Mouse (Mus musculus) adrenal gland, postnatal 10 days (tissue): ENCODE results near the gene Enpp3. TPM values are rescaled to one million over a fixed set of nuclear protein-coding genes. Genes with fewer than 3 reads are reported as not detected.
"Not testable (repeated sequence)": the region's sequence is repeated elsewhere in the genome, so short reads cannot be mapped to it uniquely, and the experiment has no call there.

Source experiments
- DNase-seq: peaks from one replicate; pipeline ENCODE4 v3.0.0; 2021; ENCODE audit warnings: mixed read lengths
- total RNA-seq, 2 experiments: library from RNA; stranded (reverse); gene quantifications; 2 replicates each; pipeline ENCODE4 v1.2.3; 2021

Enpp3 gene
- total RNA-seq, 2 experiments from 2014 or later: 9.5 to 12.0 TPM

DNA sequence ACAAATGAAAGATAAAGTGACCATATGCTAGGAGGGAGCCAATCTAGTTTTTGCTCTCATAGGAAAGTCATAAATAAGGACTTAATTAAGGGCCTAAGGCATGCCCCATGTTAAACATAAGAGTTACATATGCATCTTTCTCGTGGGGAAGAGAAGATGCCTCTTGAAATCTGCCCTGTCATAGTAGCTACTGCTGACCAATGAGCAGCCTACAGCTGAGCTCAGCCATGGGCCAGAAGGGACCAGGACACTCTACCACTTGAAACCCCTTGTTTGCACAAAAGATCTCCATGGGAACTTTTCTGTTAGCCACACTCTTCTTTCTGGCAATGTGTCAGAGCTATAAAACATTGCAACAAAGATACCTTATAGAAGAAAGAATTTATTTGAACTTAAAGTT is 19.4 kb downstream of the Enpp3 start:
- no peak for DNase-seq

DNA sequence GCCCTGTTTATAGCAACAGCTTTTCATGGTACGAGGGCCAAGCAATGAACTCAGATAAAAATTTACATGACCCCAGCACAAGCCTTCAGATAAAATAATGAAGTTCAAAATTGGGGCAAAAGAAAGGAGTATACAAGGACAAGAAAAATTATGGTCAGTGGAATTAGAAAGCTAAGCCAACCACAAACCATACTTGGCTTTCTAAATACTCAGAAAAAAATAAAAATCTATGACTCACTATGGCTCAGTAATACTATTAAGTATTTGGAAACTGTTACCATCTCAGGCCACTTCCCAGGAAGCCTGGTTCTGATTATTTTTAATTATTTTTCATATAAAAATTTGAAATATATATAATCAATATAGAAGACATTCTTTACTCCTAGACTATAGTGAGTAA is 19.8 kb downstream of the Enpp3 start:
- no peak for DNase-seq

DNA sequence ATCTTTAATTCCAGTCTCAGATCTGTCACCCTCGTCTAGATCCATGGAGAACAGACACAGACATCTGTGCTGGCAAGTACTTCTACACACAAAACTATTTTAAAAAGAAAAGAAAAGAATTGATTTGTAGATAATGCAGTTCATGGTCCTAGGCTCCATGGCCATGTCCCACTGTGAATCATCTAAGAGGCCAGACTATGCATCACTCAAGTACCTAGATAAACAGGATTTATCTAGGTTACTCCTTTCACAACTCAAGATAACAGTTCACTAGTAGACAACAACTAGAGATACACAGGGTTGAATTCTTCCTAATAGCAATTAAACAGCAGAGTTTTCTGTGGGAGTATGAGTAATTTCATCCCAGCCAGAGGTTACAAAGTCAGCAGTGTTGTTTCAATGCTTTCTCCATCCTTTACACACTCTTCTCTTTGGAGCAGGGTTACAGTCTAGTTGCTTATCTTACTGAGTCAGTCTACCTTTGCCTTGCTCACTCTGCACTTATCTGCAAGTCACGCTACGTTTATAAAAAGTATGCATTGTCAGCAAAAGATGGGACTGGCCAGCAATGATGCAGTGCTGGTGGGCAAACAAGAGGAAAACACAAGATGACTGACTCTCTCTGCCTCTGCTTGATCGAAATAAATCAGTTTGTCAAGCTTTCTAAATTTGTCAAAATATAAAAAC is 20.5 kb downstream of the Enpp3 start:
- DNase-seq: no peak

DNA sequence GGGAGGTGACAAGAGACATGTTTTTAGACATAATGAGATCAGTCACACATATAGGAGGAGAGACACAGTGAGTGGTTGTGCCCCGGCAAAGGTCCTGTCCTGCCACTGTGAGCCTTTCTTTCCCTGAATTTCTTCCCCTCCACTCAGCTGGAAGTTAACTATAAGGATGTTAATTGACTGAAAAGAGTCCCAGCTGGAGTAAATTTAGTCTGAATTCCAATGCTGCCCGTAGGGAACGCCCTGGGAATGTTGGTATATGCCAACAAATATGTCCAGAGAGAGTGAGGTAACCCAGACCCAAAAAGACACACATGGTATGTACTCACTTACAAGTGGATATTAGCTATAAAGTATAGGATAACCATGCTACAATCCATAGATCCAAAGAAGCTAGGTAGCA is 23.1 kb downstream of the Enpp3 start:
- no peak for DNase-seq

DNA sequence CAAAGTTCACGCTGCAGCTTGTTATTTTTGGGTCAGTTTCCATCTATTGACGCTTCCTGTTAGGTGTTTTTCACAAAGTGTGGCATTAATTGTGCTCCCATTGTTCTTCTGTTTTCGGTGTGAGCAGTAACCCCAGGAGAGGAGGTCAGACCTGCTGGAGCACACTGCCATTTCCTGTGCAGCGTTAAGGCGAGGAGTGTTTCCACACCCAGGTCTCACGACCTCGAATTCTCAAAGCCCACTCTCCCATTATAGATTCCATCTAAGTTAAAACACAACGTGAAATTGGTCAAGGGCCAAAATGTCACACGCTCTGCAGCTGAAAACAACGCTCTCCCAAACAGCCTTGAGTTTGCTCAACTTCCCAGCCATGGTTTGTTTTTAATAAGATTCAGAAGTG is 32.0 kb downstream of the Enpp3 start:
- DNase-seq: no peak

DNA sequence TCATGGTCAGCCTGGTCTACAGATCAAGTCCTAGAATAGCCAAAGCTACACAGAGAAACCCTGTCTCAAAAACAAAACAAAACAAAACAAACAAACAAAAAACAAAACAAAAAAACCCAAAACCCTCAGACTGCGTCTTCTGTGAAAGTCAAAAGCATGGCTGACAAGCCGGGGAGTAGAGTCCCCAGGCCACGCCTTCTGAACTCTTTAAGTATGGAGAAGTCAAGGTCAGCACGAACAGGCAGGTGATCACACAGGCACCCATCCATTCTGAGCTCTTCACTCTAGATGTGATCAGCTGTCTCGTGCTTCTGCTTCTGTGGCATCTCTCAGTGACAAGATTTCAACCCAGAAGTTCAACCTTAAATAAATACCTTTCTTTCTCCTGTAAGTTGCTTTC is 35.9 kb downstream of the Enpp3 start:
- DNase-seq: no peak

DNA sequence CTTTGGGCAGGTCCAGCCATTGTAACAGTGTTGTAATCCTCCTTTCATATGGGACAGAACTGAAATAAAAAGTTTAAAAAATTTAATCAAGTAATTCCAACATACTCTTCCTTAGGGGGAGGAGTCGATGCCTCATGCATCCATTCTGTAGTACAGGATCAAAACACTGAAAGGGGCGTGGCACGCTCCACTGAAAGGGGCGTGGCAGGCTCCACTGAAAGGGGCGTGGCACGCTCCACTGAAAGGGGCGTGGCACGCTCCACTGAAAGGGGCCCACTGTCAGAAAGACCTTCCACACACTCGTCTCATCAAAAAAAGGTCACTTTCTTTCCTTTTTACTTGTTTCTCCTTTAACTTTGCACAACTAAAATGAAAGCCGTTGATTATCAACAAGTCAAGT is 36.7 kb downstream of the Enpp3 start:
- DNase-seq: no peak

DNA sequence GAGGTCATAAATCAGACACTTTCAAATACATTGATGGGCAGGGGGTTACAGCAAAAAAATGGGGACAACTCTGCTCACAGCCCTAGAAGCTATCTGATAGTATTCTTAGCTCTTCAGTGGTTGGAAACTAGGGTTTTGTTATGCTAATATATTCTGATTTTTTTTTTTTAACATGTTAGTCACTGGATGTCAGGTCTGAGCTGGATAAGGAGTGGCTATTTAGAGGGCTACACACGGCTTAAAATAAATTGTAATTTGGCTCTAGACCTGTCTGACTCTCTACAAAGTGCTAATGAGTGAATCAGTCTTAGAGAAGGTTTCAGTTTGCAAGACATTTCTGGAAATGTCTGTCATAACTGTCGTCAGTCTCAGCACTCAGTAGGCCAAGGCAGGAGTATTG is 37.5 kb downstream of the Enpp3 start:
- DNase-seq: no peak

DNA sequence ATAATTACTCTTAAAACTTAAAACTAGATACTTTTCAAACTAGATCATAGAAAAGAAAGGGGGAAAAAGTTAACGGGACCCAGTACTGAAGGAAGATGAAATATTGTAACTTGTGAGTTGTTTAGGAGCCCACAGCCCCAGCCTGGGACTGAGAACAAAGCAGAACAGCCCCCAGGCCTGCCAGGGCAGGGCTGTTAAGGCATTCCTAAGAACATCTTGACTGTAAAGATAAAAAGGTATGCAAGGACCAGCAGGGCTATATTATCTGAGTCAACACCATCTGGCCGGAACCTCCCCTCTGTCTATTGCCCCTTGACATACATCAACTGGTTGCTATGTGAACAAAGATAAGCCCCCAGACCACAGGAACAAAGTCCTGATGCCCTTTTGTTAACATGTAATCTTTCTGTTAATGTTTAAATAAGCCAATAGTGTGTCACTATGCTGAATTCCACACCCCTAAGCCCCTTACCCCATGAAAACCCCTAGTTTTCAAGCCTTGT is 39.8 kb downstream of the Enpp3 start:
- DNase-seq: not testable (repeated sequence)

DNA sequence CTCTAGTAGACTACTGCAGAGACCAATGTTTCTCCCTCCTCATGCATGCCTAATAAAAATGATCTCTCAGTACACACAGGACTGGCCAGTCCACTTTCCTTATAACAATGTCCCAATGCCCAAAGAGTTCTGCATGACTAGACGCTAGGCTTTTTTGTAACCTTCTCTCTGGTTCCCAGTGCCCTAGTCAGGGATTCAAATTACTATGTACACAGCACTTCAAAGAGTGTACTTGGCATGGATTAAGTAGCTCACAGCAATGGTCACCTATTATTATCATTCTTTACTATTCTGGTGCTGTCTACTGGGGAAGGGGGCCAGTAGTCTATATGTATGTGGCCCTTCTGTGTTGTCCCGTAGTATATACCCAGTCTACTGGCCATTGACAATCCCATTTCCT is 40.8 kb downstream of the Enpp3 start:
- DNase-seq: no peak

DNA sequence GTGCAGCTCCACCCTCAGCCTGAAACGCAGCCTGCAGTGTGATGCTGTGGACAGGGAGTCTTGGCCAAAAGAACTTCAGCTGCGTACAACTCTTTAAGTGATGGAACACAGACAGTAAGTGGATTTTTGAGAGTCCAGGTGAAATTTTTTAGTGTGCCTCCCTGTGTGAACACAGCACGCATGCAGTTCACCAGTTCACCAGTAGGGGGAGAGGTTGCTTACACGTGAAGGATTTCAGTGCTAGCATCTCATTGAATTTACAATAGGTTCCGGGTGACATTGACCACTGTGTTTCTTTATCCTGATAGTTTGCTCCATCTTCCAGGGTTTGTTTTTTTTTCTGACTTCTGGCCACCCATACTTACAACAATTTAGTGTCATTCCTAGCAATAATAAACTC is 45.4 kb downstream of the Enpp3 start:
- DNase-seq: peak; percentile 84

DNA sequence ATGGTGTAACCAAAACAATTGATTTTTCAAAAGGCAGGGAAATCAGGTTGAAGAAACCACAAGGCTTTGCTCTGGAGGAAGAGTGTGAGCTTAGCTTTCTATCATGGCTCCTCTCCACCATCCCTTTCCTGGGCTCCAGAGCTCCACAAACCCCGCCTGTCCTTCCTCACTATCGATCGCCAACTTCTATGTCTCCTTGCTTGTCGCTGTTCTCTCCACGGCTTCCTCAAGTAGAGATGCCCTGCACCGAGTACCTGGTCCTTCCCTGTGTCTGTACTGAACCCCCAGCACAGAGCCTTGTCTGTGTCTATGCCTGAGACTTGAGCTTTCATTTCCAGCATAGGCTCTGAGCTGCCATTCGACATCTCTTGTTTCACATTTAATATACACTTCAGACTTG is 49.9 kb downstream of the Enpp3 start:
- DNase-seq: no peak

DNA sequence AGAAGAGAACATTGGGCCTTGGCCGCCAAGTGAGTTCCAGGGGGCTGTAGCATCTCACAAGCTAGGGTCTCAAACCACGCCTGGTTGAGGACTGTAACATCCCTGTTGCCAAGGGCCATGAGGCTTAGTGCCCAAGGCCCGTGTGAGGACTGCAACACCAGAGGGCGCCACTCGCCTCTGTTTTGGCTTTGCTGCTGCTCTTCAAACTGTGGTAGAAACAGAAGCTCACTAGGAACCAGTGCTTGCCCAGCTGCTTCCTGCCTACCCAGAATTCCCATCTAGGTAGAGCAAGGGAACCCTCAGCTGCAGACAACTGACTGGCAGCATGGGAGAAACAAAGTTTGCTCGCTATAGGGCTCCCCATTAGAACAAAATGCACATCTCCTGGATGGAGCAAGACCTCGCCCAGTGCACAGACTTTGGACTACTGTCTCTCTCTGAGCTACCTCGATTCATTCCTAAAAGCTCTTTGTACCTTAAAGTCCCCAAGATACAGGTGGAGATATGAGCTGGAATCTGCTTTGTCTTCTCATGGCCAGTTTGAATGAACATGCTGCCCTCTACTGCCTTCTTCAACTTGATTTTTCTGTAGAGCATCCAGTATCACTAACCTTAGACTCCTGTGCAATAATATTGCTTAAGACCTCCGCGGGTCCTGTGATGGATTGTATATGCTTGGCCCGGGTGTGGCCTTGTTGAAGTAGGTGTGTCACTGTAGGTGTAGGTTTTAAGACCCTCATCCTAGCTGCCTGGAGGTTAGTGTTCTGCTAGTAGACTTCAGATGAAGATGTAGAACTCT is 52.7 kb downstream of the Enpp3 start:
- DNase-seq: peak; percentile 68

DNA sequence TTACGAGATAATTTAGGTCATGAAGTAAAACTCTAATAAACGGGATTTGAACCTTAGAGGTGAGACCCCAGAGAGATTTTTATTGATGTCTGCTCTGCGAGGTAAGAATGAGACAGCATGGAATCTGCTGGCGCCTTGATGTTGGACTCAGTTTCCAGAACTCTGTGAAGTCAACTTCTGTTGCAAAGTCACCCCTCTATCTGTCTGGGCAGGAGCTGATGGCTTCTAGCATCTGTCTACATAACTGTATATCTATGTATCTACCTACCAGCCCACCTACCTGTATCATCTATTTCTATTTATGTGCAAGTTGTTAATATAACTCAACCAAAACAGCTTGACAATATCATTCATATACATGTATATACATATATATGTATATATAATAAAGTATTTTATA is 57.3 kb downstream of the Enpp3 start:
- no peak for DNase-seq

DNA sequence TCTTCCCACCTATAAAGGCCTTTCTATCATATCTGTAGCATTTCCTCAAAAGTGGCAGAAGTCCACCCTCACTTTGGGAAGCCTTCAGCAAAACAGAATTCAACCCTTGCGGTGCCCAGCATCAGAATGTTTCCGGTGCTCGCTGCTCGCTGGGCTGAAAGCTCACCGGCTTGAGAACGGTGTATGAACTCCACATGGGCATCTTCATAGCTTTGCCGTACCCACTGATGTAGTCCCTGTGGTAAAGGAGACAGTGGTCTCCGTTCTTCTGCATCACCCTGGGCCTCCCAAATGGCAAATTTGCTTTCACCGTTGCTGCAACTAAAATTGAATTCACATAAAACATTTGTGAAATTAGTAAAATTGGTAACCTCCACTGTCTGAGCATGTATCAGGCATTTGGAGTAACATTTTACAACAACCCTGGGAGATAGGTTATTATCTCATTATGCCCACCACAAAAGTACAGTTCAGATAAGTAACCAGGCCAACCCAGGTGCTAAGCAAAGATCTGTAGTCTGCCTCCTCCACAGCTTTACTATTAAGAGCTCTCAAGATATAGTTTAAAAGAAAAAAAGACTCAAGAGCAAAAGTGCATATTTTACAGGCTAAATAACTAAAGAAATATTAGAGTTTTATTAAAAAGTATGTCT is 57.9 kb downstream of the Enpp3 start:
- DNase-seq: no peak

DNA sequence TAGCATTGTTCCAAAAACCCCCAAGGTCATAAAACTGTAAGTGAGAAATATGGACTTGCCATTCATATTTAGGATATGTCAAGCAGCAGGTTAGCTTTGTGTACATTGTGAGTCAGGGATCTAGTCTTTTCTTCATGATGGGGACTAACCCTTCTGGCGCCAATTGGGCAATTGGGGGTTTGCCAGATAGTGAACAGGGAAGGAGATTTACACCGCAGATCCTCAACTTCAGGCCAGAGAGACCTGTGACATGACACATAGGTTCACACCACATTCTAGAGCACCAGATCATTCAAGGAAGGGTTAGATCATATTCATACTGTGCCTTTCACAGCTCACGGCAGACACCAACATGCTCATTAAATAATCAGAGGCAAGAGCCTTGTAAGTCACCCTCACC is 58.7 kb downstream of the Enpp3 start:
- DNase-seq: no peak

DNA sequence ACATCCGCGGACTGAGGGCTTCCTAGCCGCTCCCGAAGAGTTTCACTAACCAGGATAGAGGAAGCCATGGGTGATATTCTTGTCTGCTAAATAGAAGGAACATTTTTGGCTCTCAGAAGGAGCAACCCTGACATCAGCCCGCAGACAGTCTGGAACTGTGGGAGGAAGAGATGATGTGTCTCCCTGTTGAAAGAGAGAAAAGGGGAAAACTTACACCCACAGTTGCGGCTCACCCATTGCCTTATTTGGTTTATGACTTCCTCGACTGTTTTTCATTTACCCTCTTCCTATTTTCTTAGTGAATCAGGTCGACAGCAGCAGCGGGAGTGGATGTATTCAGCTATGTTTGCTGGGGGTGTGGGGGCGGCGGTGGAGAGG is 64.0 kb downstream of the Enpp3 start:
- DNase-seq: no peak

DNA sequence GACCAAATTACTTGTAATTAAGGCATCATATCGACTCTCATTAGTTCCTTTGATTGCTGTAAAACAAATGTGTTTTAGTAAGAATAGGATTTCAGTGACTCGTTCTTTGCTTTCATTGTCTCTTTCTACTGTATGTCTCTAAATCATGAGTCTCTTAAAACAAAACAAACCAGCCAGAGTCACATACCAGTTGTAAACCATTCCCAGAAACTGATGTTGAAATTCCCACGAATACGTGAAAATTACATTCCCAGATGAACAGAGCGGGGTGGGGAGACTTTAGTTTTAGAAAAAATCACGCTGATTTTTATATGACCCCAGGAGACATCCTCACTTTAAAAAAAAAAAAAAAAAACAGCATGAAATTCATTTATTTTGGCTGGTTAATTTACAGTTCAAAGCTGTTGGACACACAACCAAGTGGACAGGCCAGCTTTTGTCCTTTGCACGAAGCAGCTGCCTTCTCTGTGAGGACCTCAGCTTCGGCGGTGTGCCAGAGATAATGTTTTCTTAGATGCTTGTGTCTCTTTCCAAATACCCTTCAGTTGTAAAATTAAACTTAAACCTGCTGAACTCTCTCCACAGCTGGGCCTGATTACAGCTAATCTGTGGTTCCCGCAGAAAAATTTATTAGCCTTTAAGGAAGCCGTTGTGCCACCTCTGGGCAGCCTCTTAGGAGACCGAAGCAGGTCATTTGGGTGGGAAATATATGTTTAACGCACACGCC is 64.5 kb downstream of the Enpp3 start:
- DNase-seq: peak; percentile 16

DNA sequence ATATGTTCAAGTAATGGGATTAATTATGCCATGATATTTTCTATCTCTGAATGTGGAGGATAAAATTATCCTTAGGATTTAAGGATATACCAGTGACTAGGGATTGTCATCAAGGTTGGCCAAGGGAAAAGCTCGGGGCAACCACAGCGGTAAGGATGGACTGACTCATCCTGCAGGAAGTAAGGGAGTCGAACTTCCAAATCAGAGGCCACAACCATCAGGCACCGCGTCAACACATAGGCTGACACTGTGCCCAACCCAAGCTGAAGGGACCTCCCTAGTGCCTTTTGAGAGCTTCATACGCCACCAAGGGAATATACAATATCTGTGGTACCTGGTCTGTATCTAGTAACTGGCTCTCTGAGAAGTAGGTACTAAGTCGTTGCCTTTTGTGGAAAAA is 73.1 kb downstream of the Enpp3 start:
- DNase-seq: no peak

DNA sequence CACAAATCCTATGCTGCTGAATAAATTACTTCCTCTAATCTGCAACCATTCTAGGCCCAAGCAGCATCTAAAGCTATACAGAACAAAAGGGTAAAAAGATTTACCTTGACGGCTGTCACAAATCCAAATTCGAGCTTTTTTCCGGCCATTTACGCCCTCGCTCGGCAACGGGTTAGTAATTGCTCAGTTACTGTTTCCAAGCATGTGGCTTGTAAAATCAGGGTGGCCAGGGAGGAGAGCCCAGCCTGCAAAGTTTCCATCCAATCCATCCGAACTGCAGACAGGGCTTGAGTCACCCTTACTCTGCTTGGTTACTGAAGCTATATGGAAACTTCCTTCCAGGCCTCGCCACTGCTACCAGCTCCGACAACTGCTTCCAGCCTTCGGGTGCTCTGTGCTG is 74.9 kb downstream of the Enpp3 start:
- no peak for DNase-seq

DNA sequence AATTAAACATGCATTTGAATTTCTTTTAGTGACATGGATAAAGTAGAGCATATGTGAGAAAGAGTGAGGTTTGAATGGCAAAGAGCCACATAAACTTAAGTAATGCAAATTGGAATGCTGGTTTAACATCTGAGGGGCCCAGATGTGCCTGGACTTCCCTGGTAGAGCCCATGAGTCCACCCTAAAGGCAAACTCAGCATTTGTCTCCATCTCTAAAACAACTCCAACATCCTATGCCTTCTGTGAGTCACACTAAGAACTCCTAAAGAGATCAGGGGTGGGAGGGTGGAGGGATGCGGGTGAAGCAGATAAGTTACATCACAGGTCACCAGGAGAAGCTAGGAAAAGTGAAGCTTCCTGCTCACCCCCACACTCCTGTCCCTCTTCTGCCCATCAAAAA is 76.6 kb downstream of the Enpp3 start:
- DNase-seq: no peak

DNA sequence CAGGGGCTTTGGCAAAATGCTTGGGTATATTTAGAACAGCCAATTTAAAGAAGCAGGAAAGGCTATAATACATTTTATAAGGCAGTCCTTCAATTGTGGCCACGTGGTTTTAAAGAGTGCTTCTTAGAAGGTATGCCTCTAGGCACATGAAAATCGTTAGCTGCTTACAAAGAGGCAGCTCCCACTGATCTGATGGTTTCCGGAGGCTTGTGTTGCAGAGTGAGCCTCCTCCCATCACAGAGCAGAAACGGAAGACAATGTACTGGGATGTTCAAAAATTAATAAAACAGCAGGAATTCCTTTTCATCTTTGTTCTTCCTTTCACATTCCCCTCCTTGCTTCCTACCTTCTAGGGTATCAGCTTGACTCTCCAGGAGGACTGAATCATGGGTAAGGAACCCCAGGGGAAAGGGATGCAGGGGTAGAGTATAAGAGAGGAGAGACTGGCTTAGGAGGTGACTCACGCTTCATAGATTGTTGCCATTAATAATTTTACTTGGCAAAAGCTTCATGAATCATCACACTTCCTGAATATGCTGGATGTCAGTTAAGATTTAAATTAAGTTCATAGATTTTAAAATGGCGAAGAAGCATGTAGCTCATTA is 77.4 kb downstream of the Enpp3 start:
- DNase-seq: no peak
